Mouse (Mus musculus) spleen, adult 2 months (tissue): ENCODE measurements around the gene Ttc12.

Experiments used
- CTCF ChIP-seq: fragments of 200-500 bp; IDR thresholded peaks from 2 replicates; pipeline ENCODE4 v1.5.1; 2011; ENCODE audit warnings: mild to moderate bottlenecking, inconsistent platforms; ENCODE audit not compliant: insufficient read depth, insufficient read length, insufficient replicate concordance; ENCODE audit errors: extremely low read depth
- POLR2A ChIP-seq: fragments of 200-500 bp; IDR thresholded peaks from 2 replicates; pipeline ENCODE4 v1.6.1; 2011; ENCODE audit warnings: low read depth, low read length, inconsistent platforms

GRCm38 (mm10) chr9:49490609-49491008, 4.6 kb upstream of the Ttc12 start:
- TF ChIP-seq CTCF (no peak), POLR2A (no peak)
